Mouse (Mus musculus): ENCODE measurements around the gene Morc3. TPM values are rescaled to one million over a fixed set of nuclear protein-coding genes. Genes with fewer than 3 reads are reported as not detected.

Gene Morc3
- polyA plus RNA-seq, 1 experiment from 2014 or later = 34.5 TPM

DNA sequence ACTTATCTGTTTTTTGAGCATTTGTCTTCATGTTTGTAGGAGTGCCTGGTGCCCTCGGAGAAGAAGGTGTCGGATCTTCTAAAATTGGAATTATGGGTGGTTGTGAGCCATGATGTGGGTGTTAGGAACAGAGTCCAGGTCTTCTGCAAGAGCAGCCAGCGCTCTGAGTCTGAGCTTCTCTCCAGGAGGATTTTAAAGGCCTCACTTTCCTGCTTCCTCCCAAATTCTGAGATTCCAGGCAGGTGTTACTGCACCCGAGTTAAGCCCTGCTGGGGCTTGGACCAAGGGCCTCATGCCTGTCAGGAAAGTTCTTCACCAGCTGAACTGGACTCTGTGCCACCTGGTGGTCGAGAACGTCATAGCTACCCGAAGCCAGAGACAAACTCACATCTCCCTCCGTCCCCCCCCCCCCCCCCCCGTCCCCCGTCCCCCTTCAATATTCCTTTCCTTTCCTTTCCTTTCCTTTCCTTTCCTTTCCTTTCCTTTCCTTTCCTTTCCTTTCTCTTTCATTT is 83.5 kb downstream of the Morc3 start:
- no peaks in the 10 kb centered on the region for H3K27me3 ChIP-seq (replicated peaks)
- H3K4me2 ChIP-seq = no peak overlapping the region
- no peaks in the 10 kb centered on the region for H3K9me3 ChIP-seq
- H3K27ac ChIP-seq = no peak overlapping the region
- no peak overlapping the region for H3K4me3 ChIP-seq (replicated peaks)
- 29% methylated on average over 10 of the region's 10 CpGs for WGBS
- no peak overlapping the region for H3K9ac ChIP-seq
- H3K36me3 ChIP-seq = no peaks in the 10 kb centered on the region
- H3K4me1 ChIP-seq = peaks cover 11% of the 10 kb centered on the region
- ATAC-seq (ENCODE audit: insufficient read depth, low FRiP score, low read depth) = no peak

DNA sequence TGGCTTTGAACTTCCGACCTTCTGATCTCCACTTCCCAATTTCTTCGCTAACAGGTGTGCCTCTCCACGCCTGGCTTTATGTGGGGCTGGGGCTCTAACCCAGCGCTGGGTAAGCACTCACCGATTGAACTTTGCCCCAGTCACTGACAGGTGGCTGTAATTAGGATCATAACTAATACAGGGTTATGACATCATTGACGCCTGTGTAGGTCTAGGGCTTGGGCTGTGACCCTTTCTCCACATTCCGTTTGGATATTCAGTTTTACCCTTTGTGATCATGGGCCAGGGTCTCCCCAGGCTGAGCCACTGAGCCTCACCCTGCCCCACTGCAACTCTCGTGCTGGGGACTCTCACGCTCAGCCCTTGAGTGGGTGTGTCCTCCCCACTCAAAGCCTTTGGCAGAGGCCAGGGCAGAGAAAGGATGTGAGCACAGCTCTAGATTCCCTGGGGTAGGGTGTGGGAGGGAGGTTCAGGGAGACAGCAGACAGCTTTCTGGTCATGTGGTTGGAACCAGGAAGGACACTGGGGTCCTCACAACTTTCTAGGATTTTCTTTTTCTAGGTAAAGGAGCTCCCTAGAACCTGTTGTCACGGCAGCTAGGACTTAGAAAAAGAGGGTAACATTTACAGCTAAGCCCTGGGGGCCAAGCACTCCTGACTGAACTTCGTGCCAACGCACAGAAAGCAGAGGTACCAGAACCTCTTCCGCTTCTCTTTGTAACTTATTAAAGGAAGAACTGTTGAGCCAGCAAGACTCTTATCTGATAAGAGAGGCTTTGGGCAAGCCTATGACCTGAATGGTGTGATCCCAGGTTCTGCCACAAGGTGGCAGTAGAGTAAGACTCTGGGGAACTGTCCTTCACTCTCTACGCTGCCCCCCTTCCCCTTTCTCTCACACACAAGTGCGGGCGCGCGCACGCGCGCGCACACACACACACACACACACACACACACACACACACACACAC is 86.1 kb downstream of the Morc3 start:
- Histone ChIP-seq H3K36me3 (no peaks in the 10 kb centered on the region), H3K4me2 (peak overlapping the region; percentile 42; the same call in 1 of the 2 replicates), H3K4me3 (replicated peaks) (no peak overlapping the region), H3K4me1 (peaks cover 11% of the 10 kb centered on the region), H3K27me3 (replicated peaks) (no peaks in the 10 kb centered on the region), H3K9ac (no peak overlapping the region), H3K9me3 (no peaks in the 10 kb centered on the region), H3K27ac (peak overlapping the region; percentile 26; the same call in 1 of the 2 replicates)
- peak; percentile 41; the same call in 1 of the 2 replicates for ATAC-seq (ENCODE audit: insufficient read depth, low FRiP score, low read depth)
- 28% methylated on average over 22 of the region's 22 CpGs for WGBS

DNA sequence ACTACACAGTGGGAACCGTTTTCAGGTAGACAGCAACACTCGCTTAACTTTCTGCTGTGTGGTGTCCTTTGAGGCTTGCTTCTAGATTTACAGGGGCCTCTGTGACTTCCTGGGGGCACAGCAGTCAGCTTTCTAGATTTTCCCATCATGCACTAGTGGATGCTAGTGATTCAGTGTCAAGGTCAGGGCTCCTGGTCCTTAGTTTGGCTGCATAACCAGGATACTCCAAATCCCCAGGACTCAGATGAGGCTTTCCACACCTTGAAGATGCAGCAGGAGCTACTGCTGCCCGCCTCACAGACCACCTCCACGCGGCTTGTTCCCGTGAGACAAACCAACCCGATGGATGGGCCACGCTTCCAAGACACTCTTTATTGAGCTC is 86.7 kb downstream of the Morc3 start:
- no peak for ATAC-seq (ENCODE audit: insufficient read depth, low FRiP score, low read depth)
- H3K4me3 ChIP-seq (replicated peaks) = no peak overlapping the region
- H3K9ac ChIP-seq = no peak overlapping the region
- H3K4me2 ChIP-seq = peak overlapping the region; percentile 42; the same call in 1 of the 2 replicates
- H3K27ac ChIP-seq = no peak overlapping the region
- H3K4me1 ChIP-seq = peaks cover 9% of the 10 kb centered on the region
- H3K9me3 ChIP-seq = no peaks in the 10 kb centered on the region
- 59% methylated on average over 8 of the region's 8 CpGs for WGBS
- no peaks in the 10 kb centered on the region for H3K27me3 ChIP-seq (replicated peaks)
- H3K36me3 ChIP-seq = no peaks in the 10 kb centered on the region

DNA sequence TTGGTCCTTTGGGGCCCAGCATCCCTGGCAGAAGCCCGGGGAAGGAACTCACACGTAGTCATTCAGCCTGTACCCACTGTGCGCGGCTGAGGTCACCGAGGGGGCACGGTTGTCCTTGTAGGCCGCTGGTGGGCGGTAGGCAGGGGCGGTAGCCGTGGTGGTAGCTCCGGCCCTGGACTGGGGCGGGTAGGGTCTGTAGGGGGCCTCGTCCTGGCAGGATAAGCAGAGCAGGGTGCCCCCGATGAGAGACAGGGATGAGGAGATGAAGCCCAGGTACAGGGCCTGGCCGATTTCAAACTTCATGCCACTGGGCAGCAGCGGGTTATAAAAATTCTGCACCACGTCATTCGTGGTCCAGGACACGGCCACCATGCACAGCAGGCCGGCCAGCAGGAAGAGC is 87.3 kb downstream of the Morc3 start:
- Histone ChIP-seq H3K9ac (no peak overlapping the region), H3K36me3 (no peaks in the 10 kb centered on the region), H3K4me1 (peaks cover 8% of the 10 kb centered on the region), H3K27me3 (replicated peaks) (no peaks in the 10 kb centered on the region), H3K4me3 (replicated peaks) (no peak overlapping the region), H3K4me2 (no peak overlapping the region), H3K9me3 (no peaks in the 10 kb centered on the region), H3K27ac (no peak overlapping the region)
- WGBS = 76% methylated on average over 20 of the region's 20 CpGs
- no peak for ATAC-seq (ENCODE audit: insufficient read depth, low FRiP score, low read depth)

DNA sequence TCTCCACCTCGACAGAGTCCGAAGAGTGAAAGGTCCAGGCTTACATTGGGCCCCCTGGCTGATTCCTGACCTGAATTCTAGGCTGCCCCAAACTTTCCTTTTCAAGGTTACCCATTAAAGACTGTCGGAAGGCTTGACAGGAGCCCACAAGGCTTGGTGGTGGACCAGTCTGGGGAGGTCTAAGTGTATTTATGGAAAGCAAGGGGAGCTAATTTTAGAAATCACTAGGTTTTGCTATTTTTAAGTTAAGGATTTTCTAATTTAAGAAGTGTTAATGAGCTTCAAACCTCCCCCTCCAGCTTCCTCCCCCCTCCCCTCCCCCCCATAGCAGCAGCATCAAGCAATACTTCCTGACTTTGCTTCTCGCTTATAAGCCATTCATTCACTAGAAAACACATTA is 88.8 kb downstream of the Morc3 start:
- Histone ChIP-seq H3K9ac (no peak overlapping the region), H3K27me3 (replicated peaks) (no peaks in the 10 kb centered on the region), H3K4me3 (replicated peaks) (no peak overlapping the region), H3K27ac (no peak overlapping the region), H3K4me2 (no peak overlapping the region), H3K9me3 (no peaks in the 10 kb centered on the region), H3K4me1 (peaks cover 8% of the 10 kb centered on the region), H3K36me3 (no peaks in the 10 kb centered on the region)
- WGBS = 79% methylated on average over 4 of the region's 4 CpGs
- no peak for ATAC-seq (ENCODE audit: insufficient read depth, low FRiP score, low read depth)

DNA sequence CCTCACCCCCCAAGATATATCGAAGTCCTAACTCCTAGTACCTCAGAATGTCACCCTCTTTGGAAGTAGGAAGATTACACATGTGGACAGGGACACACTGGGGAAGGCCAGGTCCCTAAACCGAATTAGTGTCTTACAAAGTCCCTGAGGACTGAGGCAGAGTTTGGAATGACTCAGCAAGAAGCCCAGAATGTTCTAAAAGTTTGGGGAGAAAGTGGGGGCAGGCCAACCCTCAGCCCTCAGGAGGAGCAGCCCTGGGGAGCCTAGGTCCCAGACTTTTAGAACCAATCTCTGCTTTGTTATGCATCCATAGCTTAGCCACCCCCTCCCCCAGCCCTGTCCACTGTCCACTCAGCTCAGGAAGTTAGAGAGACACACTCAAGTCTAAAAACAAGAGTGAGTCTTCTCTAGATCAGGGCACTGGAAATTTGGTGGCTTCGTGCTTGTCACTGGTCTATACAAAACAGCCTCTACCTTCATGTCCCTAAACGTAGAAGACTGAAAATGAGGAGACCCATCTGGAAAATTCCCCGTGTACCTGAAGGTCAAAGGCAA is 91.0 kb downstream of the Morc3 start:
- H3K4me1 ChIP-seq = peaks cover 3% of the 10 kb centered on the region
- H3K27ac ChIP-seq = no peak overlapping the region
- WGBS = 67% methylated on average over 5 of the region's 5 CpGs
- ATAC-seq (ENCODE audit: insufficient read depth, low FRiP score, low read depth) = no peak
- no peaks in the 10 kb centered on the region for H3K36me3 ChIP-seq
- no peaks in the 10 kb centered on the region for H3K27me3 ChIP-seq (replicated peaks)
- no peak overlapping the region for H3K9ac ChIP-seq
- no peak overlapping the region for H3K4me2 ChIP-seq
- no peak overlapping the region for H3K4me3 ChIP-seq (replicated peaks)
- H3K9me3 ChIP-seq = no peaks in the 10 kb centered on the region

DNA sequence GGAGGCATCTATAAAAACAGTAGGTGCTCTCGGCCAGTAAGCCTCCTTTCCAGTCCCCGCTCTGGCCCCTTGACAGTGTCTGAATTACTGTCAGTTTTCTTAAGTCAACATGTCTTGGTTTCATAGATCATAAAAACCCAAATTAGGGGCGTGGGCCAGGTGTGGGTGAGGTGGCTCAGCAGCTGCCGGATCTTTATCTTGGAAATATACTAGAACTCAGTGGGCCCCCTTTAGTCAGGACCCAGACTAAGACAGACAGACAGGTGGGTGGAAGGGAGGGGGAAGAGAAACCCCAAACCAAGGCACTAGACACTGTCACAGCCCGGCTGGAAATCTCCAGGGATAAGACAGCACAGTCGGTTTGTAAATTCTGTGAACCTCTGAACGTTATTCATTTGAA is 91.9 kb downstream of the Morc3 start:
- H3K9me3 ChIP-seq = no peaks in the 10 kb centered on the region
- 66% methylated on average over 7 of the region's 7 CpGs for WGBS
- H3K27ac ChIP-seq = no peak overlapping the region
- H3K4me2 ChIP-seq = no peak overlapping the region
- no peaks in the 10 kb centered on the region for H3K27me3 ChIP-seq (replicated peaks)
- H3K4me3 ChIP-seq (replicated peaks) = no peak overlapping the region
- no peak for ATAC-seq (ENCODE audit: insufficient read depth, low FRiP score, low read depth)
- H3K9ac ChIP-seq = no peak overlapping the region
- H3K36me3 ChIP-seq = no peaks in the 10 kb centered on the region
- H3K4me1 ChIP-seq = no peaks in the 10 kb centered on the region

Other genes starting within 250 kb of the Morc3 start
- gene Setd4, start 228.1 kb upstream of the Morc3 start, polyA plus RNA-seq (2015; fragmentation: Nextera tagmentation; extraction: Ambion mirVana) = 10.4 and 13.8 TPM in 2 replicates
- gene Cbr1, start 226.3 kb upstream of the Morc3 start, polyA plus RNA-seq (2015; fragmentation: Nextera tagmentation; extraction: Ambion mirVana) = 105 and 114 TPM in 2 replicates
- gene Gm5678, start 204.0 kb upstream of the Morc3 start, polyA plus RNA-seq (2015; fragmentation: Nextera tagmentation; extraction: Ambion mirVana) = 0.19 TPM in 1 of 2 replicates, not detected in the other
- 13.8 and 18.6 TPM in 2 replicates for gene Cbr3, start 148.9 kb upstream of the Morc3 start, polyA plus RNA-seq (2015; fragmentation: Nextera tagmentation; extraction: Ambion mirVana)
- 17.8 and 20.5 TPM in 2 replicates for gene Dop1b, start 120.2 kb upstream of the Morc3 start, polyA plus RNA-seq (2015; fragmentation: Nextera tagmentation; extraction: Ambion mirVana)
- 53.8 and 57.0 TPM in 2 replicates for gene Chaf1b, start 51.8 kb downstream of the Morc3 start, polyA plus RNA-seq (2015; fragmentation: Nextera tagmentation; extraction: Ambion mirVana)
- 0.37 TPM in 1 of 2 replicates, not detected in the other for gene Cldn14, start 176.7 kb downstream of the Morc3 start, polyA plus RNA-seq (2015; fragmentation: Nextera tagmentation; extraction: Ambion mirVana)

Measured in stomach, embryonic 15.5 days (tissue).